In genomic region chr1:60098839-60099238, GRCm38 (mm10) we compare ENCODE assay signal across 8 mouse cellular contexts. TPM values are rescaled to one million over a fixed set of nuclear protein-coding genes. Genes with fewer than 3 reads are reported as not detected.
A peak's percentile ranks its signal among the peaks of the same experiment; 100 is the strongest.
DNase-seq lines count a peak whose midpoint lies in the region; ATAC-seq and TF ChIP-seq lines count a peak whose summit lies in the region.

No protein-coding gene starts in this region.

- 11% methylated on average over 9 of the region's 9 CpGs for WGBS in kidney, embryonic 15.5 days
- WGBS in limb, embryonic 11.5 days, result 12% methylated on average over 9 of the region's 9 CpGs
- 14% methylated on average over 9 of the region's 9 CpGs for WGBS in neural tube, embryonic 13.5 days

- ATAC-seq in kidney, embryonic 15.5 days (replicated peaks; ENCODE audit: low FRiP score), result no peak
- ATAC-seq in limb, embryonic 11.5 days (ENCODE audit: insufficient number of reproducible peaks, low FRiP score, low TSS enrichment, low read depth), result no peak; the same call in 1 of the 2 replicates
- peak; percentile 7; the same call in 1 of the 2 replicates for ATAC-seq in neural tube, embryonic 13.5 days (ENCODE audit: low read depth)

- H3K4me3 ChIP-seq in kidney, embryonic 15.5 days (replicated peaks), result peak overlapping the region; percentile 93
- H3K4me3 ChIP-seq in embryonic fibroblast, embryonic 13.5 days (ENCODE audit: insufficient read depth, low read length), result peak overlapping the region; percentile 87
- peak overlapping the region; percentile 69 for H3K4me3 ChIP-seq in limb, embryonic 11.5 days (ENCODE audit: low read depth, low read length)
- peak overlapping the region; percentile 94 for H3K4me3 ChIP-seq in neural tube, embryonic 13.5 days

- H3K4me1 ChIP-seq in kidney, embryonic 15.5 days, result peaks cover 11% of the 10 kb centered on the region
- no peaks in the 10 kb centered on the region for H3K4me1 ChIP-seq in embryonic fibroblast, embryonic 13.5 days (ENCODE audit: control insufficient read depth, insufficient read depth, low read length)
- peaks cover 3% of the 10 kb centered on the region; the same call in 1 of the 2 replicates for H3K4me1 ChIP-seq in limb, embryonic 11.5 days (ENCODE audit: control insufficient read depth, insufficient read depth, low read length)
- H3K4me1 ChIP-seq in neural tube, embryonic 13.5 days (replicated peaks), result peaks cover 12% of the 10 kb centered on the region

- no peak for TF ChIP-seq POLR2A in embryonic fibroblast, embryonic 13.5 days (IDR thresholded peaks at IDR 0.05; ENCODE audit: low read depth, low read length)

- peak overlapping the region; percentile 95 for H3K9ac ChIP-seq in kidney, embryonic 15.5 days
- H3K9ac ChIP-seq in limb, embryonic 11.5 days (ENCODE audit: low read length), result peak overlapping the region; percentile 93
- peak overlapping the region; percentile 97 for H3K9ac ChIP-seq in neural tube, embryonic 13.5 days

- no peak for TF ChIP-seq CTCF in embryonic fibroblast, embryonic 13.5 days (IDR thresholded peaks at IDR 0.05; ENCODE audit: borderline replicate concordance, insufficient read depth, low read length)

- H3K36me3 ChIP-seq in kidney, embryonic 15.5 days, result peaks cover 11% of the 10 kb centered on the region
- H3K36me3 ChIP-seq in limb, embryonic 11.5 days (ENCODE audit: control insufficient read depth, insufficient read depth, low read length), result no peaks in the 10 kb centered on the region
- peaks cover 5% of the 10 kb centered on the region for H3K36me3 ChIP-seq in neural tube, embryonic 13.5 days

- H3K27me3 ChIP-seq in kidney, embryonic 15.5 days, result no peaks in the 10 kb centered on the region
- H3K27me3 ChIP-seq in limb, embryonic 11.5 days (ENCODE audit: control insufficient read depth, insufficient read depth, low read length), result no peaks in the 10 kb centered on the region
- H3K27me3 ChIP-seq in neural tube, embryonic 13.5 days, result no peaks in the 10 kb centered on the region

- no peaks in the 10 kb centered on the region for H3K9me3 ChIP-seq in kidney, embryonic 15.5 days (replicated peaks)
- no peaks in the 10 kb centered on the region for H3K9me3 ChIP-seq in limb, embryonic 11.5 days (ENCODE audit: control insufficient read depth, low read length)
- H3K9me3 ChIP-seq in neural tube, embryonic 13.5 days, result no peaks in the 10 kb centered on the region

- intact Hi-C loops in gastrocnemius, postnatal 14 days (cut with DNase I; ENCODE audit: low total_unique reads), result no loop called here

- H3K27ac ChIP-seq in kidney, embryonic 15.5 days, result peak overlapping the region; percentile 100
- H3K27ac ChIP-seq in embryonic fibroblast, embryonic 13.5 days (ENCODE audit: insufficient read depth, low read length), result no peak overlapping the region
- H3K27ac ChIP-seq in limb, embryonic 11.5 days (replicated peaks; ENCODE audit: low read depth, low read length), result no peak overlapping the region; the same call in 1 of the 2 replicates
- H3K27ac ChIP-seq in neural tube, embryonic 13.5 days (replicated peaks), result peak overlapping the region; percentile 99

- H3K4me2 ChIP-seq in kidney, embryonic 15.5 days, result peak overlapping the region; percentile 71
- H3K4me2 ChIP-seq in limb, embryonic 11.5 days (ENCODE audit: low read depth, severe bottlenecking), result peak overlapping the region; percentile 58
- H3K4me2 ChIP-seq in neural tube, embryonic 13.5 days, result peak overlapping the region; percentile 72

- DNase-seq in kidney, postnatal 36 days, result no peak
- DNase-seq in Muller cell, postnatal 12 days (ENCODE audit: inconsistent ontology term), result peak; percentile 6
- DNase-seq in limb, embryonic 11.5 days (ENCODE audit: low spot score), result no peak
- no peak for DNase-seq in right cerebral cortex, postnatal 36 days (ENCODE audit: low spot score in 2 of 2)
- DNase-seq in gastrocnemius, postnatal 14 days, result no peak

RNA-seq across cellular contexts. Expression of gene Wdr12, which starts 0.4 kb away (rescaled TPM):
- polyA plus RNA-seq in kidney, embryonic 15.5 days (2015; fragmentation: Nextera tagmentation; extraction: Ambion mirVana), result 55.7 and 58.8 TPM in 2 replicates
- 30.7 and 33.6 TPM in 2 replicates for polyA plus RNA-seq in embryonic fibroblast, embryonic 13.5 days (2011; ENCODE audit: insufficient read length, low read depth, missing spikeins)
- 52.3 and 53.8 TPM in 2 replicates for polyA plus RNA-seq in limb, embryonic 11.5 days (2014; fragmentation: Nextera tagmentation; extraction: Ambion mirVana)
- polyA plus RNA-seq in neural tube, embryonic 13.5 days (2015; fragmentation: Nextera tagmentation; extraction: Ambion mirVana), result 43.6 and 44.9 TPM in 2 replicates
- total RNA-seq in gastrocnemius, postnatal 14 days (2021), result 10 to 100 TPM; 11.7 to 13.6 TPM

RNA-seq across cellular contexts. Expression of gene Carf, which starts 0.8 kb away (rescaled TPM):
- 6.9 and 7.6 TPM in 2 replicates for polyA plus RNA-seq in kidney, embryonic 15.5 days (2015; fragmentation: Nextera tagmentation; extraction: Ambion mirVana)
- 15.7 and 21.3 TPM in 2 replicates for polyA plus RNA-seq in embryonic fibroblast, embryonic 13.5 days (2011; ENCODE audit: insufficient read length, low read depth, missing spikeins)
- 5.3 and 6.6 TPM in 2 replicates for polyA plus RNA-seq in limb, embryonic 11.5 days (2014; fragmentation: Nextera tagmentation; extraction: Ambion mirVana)
- polyA plus RNA-seq in neural tube, embryonic 13.5 days (2015; fragmentation: Nextera tagmentation; extraction: Ambion mirVana), result 7.9 and 8.3 TPM in 2 replicates
- 1 to 10 TPM; 4.9 to 5.4 TPM for total RNA-seq in gastrocnemius, postnatal 14 days (2021)

RNA-seq across cellular contexts. Expression of gene Ica1l, which starts 55.9 kb away (rescaled TPM):
- 0.83 and 1.0 TPM in 2 replicates for polyA plus RNA-seq in kidney, embryonic 15.5 days (2015; fragmentation: Nextera tagmentation; extraction: Ambion mirVana)
- 1.5 and 4.1 TPM in 2 replicates for polyA plus RNA-seq in embryonic fibroblast, embryonic 13.5 days (2011; ENCODE audit: insufficient read length, low read depth, missing spikeins)
- 0.84 and 1.2 TPM in 2 replicates for polyA plus RNA-seq in limb, embryonic 11.5 days (2014; fragmentation: Nextera tagmentation; extraction: Ambion mirVana)
- 33.1 and 33.4 TPM in 2 replicates for polyA plus RNA-seq in neural tube, embryonic 13.5 days (2015; fragmentation: Nextera tagmentation; extraction: Ambion mirVana)
- under 1 TPM; 0.31 to 0.57 TPM for total RNA-seq in gastrocnemius, postnatal 14 days (2021)

Comparison
In these comparisons a context has a peak if more than half of its experiments do, and no peak if none do; other contexts are left out.
1. H3K27ac ChIP-seq: peak in kidney, embryonic 15.5 days (single experiment) and neural tube, embryonic 13.5 days (single experiment); none in embryonic fibroblast, embryonic 13.5 days (single experiment) and limb, embryonic 11.5 days (single experiment).
2. Peak in every context shown above with its lines, with median percentiles within 50 percentile points of each other: H3K4me2 ChIP-seq, H3K4me3 ChIP-seq and H3K9ac ChIP-seq.